Mouse (Mus musculus) heart, embryonic 11.5 days (tissue): Measurements from ENCODE around the gene Ift57. TPM values are rescaled to one million over a fixed set of nuclear protein-coding genes. Genes with fewer than 3 reads are reported as not detected.
A peak's percentile ranks its signal among the peaks of the same experiment; 100 is the strongest.

Source experiments
- ATAC-seq: fragments of 200-750 bp; cut with Nextera tagmentation; replicated peaks from 2 replicates; pipeline ENCODE4 v1.8.0; 2017; ENCODE audit warnings: moderate library complexity; ENCODE audit not compliant: insufficient number of reproducible peaks, low FRiP score, low TSS enrichment
- H3K27ac ChIP-seq: fragments of 300-500 bp; sonication (generic); 2 replicates; pipeline ENCODE4 v1.5.1; 2014; ENCODE audit warnings: mild to moderate bottlenecking, low read depth, low read length
- H3K27me3 ChIP-seq: fragments of 300-500 bp; sonication (generic); 2 replicates; pipeline ENCODE4 v1.6.1; 2014; ENCODE audit warnings: mild to moderate bottlenecking, low read length, mixed read lengths; ENCODE audit not compliant: control insufficient read depth, insufficient read depth
- H3K36me3 ChIP-seq: fragments of 300-500 bp; sonication (generic); 2 replicates; pipeline ENCODE4 v1.6.1; 2014; ENCODE audit warnings: mild to moderate bottlenecking, low read length, moderate library complexity, mixed read lengths; ENCODE audit not compliant: control insufficient read depth, insufficient read depth
- H3K4me1 ChIP-seq: fragments of 300-500 bp; sonication (generic); 2 replicates; pipeline ENCODE4 v1.6.1; 2014; ENCODE audit warnings: low read length; ENCODE audit not compliant: control insufficient read depth, insufficient read depth
- H3K4me2 ChIP-seq: fragments of 300-500 bp; sonication (generic); 2 replicates; pipeline ENCODE4 v1.6.1; 2014; ENCODE audit warnings: mild to moderate bottlenecking, moderate library complexity
- H3K4me3 ChIP-seq: fragments of 300-500 bp; sonication (generic); 2 replicates; pipeline ENCODE4 v1.5.1; 2014; ENCODE audit warnings: low read depth, low read length
- H3K9ac ChIP-seq: fragments of 300-500 bp; sonication (generic); 2 replicates; pipeline ENCODE4 v1.6.1; 2014; ENCODE audit warnings: mild to moderate bottlenecking, low read depth, low read length, moderate library complexity
- H3K9me3 ChIP-seq: fragments of 300-500 bp; sonication (generic); replicated peaks from 2 replicates; pipeline ENCODE4 v1.6.1; 2016; ENCODE audit warnings: low read length; ENCODE audit not compliant: control insufficient read depth
- WGBS: fragments of 180-500 bp; shearing (Covaris S2); extraction: QIAGEN DNeasy Blood & Tissue Kit; methylation state at CpG from one replicate; pipeline ENCODE4 v1.1.7; 2014; ENCODE audit not compliant: insufficient replicate concordance; 5-methylcytosine and 5-hydroxymethylcytosine counted together
- polyA plus RNA-seq: library from polyadenylated mRNA; unstranded; fragments of >200 nt; fragmentation: Nextera tagmentation; extraction: Ambion mirVana; gene quantifications from 2 replicates; pipeline ENCODE4 v1.2.1, GENCODE M21; 2014

The Ift57 gene
- polyA plus RNA-seq, 1 experiment from 2014 or later = 14.6 TPM

DNA sequence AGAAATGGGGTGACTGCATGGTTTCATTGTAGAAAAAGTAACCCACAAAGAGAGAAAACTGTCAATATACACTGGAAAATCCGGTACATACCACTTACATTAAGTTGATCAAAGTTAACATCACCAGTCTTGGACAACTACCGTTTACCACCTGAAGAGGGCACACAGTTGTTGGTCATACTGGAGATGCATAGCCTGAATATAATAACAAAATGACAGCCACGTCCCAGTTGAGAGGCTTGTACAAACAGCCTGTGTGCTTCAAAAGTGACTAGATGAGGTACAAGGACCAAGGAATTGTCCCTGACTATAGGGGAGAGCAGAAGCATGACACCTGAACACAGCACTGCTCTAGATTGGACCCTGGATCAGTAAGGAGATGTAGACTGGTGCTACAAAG, 67.3 kb downstream of the Ift57 start:
- no peak for ATAC-seq
- H3K4me1 ChIP-seq = peaks cover 4% of the 10 kb centered on the region; the same call in 1 of the 2 replicates
- 58% methylated on average over 3 of the region's 3 CpGs for WGBS

DNA sequence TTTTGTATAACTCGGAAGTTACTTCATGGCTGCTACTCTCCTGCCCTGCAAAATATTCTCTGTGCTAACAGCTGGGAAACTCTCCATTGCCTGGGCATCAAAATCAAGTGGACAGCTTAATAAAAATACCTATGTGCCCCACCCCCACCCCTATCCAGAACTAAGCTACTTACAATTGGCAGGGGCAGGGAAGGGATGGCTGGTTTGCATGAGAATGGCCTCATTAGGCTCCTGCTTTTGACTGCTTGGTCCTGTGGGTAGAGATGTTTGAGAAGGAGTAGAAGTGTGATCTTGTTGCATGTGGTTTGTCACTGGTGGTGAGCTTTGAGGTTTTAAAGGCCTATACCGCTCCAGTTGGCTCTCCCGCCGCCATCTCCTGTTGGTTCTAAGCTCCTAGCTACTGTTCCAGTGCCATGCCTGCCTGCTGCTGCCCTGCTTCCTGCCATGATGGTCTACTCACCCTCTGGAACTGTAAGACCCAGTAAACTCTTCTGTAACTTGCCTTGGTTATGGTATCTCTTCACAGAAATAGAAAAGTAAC, 69.5 kb downstream of the Ift57 start:
- no peak for ATAC-seq
- WGBS = 87% methylated on average over 4 of the region's 4 CpGs
- no peak overlapping the region for H3K27ac ChIP-seq
- H3K27me3 ChIP-seq = no peaks in the 10 kb centered on the region
- H3K36me3 ChIP-seq = no peaks in the 10 kb centered on the region
- no peak overlapping the region for H3K4me3 ChIP-seq
- no peaks in the 10 kb centered on the region for H3K4me1 ChIP-seq
- no peak overlapping the region for H3K4me2 ChIP-seq
- H3K9me3 ChIP-seq = no peaks in the 10 kb centered on the region
- H3K9ac ChIP-seq = no peak overlapping the region

More for the DNA sequence above, 67.3 kb downstream of the Ift57 start:
- H3K36me3 ChIP-seq = no peaks in the 10 kb centered on the region
- no peak overlapping the region for H3K4me2 ChIP-seq
- H3K27ac ChIP-seq = no peak overlapping the region
- H3K9me3 ChIP-seq = no peaks in the 10 kb centered on the region
- H3K27me3 ChIP-seq = no peaks in the 10 kb centered on the region
- no peak overlapping the region for H3K9ac ChIP-seq
- H3K4me3 ChIP-seq = no peak overlapping the region

- no peaks in the 10 kb centered on the region for H3K36me3 ChIP-seq
- no peak overlapping the region for H3K4me3 ChIP-seq
- no peaks in the 10 kb centered on the region for H3K4me1 ChIP-seq
- H3K9ac ChIP-seq = no peak overlapping the region
- H3K9me3 ChIP-seq = no peaks in the 10 kb centered on the region
- WGBS = 50% methylated on average over 2 of the region's 2 CpGs
- H3K4me2 ChIP-seq = no peak overlapping the region
- no peaks in the 10 kb centered on the region for H3K27me3 ChIP-seq
- no peak overlapping the region for H3K27ac ChIP-seq
- peak; percentile 78 for ATAC-seq
Observed at GRCm38 (mm10) chr16:49769831-49770261, 70.8 kb downstream of the Ift57 start.

DNA sequence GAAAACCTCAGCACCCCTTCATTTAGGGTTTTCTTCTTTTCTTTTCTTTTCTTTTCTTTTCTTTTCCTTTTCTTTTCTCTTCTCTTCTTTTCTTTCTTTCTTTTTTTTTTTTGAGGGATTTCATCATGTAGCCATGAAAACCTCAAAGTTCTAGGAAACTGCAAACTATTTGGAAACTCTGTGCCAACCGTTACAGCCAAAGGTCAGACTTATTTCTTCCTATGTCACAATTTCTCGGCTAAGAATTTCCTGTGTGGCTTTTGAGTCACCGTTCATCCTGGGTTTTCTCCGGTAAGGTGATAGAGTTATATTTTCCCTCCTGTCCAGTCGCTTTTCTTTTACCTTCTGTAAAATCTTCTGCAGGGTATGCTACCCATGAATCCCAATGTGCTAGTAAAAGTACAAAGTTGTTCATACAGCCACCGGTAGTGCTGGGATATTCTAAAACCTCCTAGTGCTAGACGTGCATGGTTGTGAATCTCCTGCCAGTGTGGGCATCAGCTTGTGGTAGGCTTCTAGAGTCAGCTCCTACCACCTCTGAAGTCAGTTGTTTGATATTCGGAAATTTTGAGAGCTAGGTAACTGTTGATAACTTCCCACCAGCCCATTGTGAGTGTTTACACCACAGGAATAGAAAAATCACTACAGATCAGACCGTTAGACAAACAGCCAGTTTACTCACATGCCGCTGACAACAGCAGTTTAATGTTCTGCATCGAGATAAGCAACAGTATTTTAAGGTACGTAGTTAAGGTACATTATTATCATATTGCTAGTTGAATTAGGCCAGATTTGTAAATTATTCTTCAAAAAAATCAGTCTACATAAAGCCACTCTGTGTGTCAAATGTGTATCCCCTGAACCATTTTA, 71.5 kb downstream of the Ift57 start:
- no peak overlapping the region for H3K4me2 ChIP-seq
- ATAC-seq = no peak
- no peak overlapping the region for H3K27ac ChIP-seq
- H3K9ac ChIP-seq = no peak overlapping the region
- H3K36me3 ChIP-seq = no peaks in the 10 kb centered on the region
- H3K27me3 ChIP-seq = no peaks in the 10 kb centered on the region
- H3K4me3 ChIP-seq = no peak overlapping the region
- no peaks in the 10 kb centered on the region for H3K4me1 ChIP-seq
- WGBS = 83% methylated on average over 12 of the region's 12 CpGs
- H3K9me3 ChIP-seq = no peaks in the 10 kb centered on the region

- no peak for ATAC-seq
Observed at GRCm38 (mm10) chr16:49771609-49772396, 72.8 kb downstream of the Ift57 start.

DNA sequence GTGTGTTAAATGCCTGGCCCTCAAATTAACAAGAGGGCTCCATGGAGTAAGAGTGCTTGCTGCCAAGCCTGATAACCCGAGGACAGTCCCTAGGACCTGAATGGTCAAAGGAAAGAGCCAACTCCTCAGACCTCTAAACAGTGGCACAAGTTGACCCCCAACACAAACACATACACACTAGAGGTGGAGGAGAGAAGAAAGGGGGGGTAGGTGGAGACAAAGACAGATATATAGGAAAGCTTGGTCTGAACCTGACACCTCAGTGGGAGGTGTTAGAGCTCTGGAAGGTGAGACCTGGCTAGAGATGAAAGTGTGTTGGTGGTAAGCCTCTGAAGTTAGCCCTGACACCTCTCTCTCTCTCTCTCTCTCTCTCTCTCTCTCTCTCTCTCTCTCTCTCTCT, 73.5 kb downstream of the Ift57 start:
- Histone ChIP-seq H3K4me2 (no peak overlapping the region), H3K9me3 (no peaks in the 10 kb centered on the region), H3K27ac (no peak overlapping the region), H3K36me3 (no peaks in the 10 kb centered on the region), H3K4me3 (no peak overlapping the region), H3K27me3 (no peaks in the 10 kb centered on the region), H3K9ac (no peak overlapping the region), H3K4me1 (no peaks in the 10 kb centered on the region)
- ATAC-seq = no peak
- WGBS = 48% methylated on average over 1 of the region's 1 CpGs

More at GRCm38 (mm10) chr16:49771609-49772396, 72.8 kb downstream of the Ift57 start:
- H3K4me1 ChIP-seq = no peaks in the 10 kb centered on the region
- no peaks in the 10 kb centered on the region for H3K9me3 ChIP-seq
- no peak overlapping the region for H3K4me2 ChIP-seq
- WGBS = 74% methylated on average over 7 of the region's 7 CpGs
- H3K4me3 ChIP-seq = no peak overlapping the region
- H3K9ac ChIP-seq = no peak overlapping the region
- no peak overlapping the region for H3K27ac ChIP-seq
- H3K36me3 ChIP-seq = no peaks in the 10 kb centered on the region
- no peaks in the 10 kb centered on the region for H3K27me3 ChIP-seq

DNA sequence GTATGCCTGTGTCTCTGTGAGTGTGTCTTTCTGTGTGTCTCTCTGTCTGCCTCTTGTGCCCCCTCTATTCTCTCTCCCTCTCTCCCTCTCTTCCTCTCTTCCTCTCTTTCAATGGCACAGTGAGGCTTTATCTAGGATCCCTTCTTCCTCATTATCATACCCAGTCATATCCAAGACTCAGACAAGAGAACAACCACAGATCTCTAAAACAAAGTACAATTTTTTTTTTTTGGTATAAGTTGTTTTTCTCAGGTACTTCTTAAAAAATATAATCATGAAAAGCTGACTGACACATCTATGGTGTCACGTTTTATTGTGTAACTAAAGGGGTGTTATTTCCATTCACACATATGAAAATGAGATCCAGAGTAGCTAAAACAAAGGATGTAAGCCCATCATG, 74.0 kb downstream of the Ift57 start:
- no peak overlapping the region for H3K9ac ChIP-seq
- ATAC-seq = no peak
- WGBS = 88% methylated on average over 1 of the region's 1 CpGs
- no peaks in the 10 kb centered on the region for H3K27me3 ChIP-seq
- no peak overlapping the region for H3K4me3 ChIP-seq
- no peak overlapping the region for H3K4me2 ChIP-seq
- H3K9me3 ChIP-seq = no peaks in the 10 kb centered on the region
- no peak overlapping the region for H3K27ac ChIP-seq
- no peaks in the 10 kb centered on the region for H3K4me1 ChIP-seq
- H3K36me3 ChIP-seq = no peaks in the 10 kb centered on the region

DNA sequence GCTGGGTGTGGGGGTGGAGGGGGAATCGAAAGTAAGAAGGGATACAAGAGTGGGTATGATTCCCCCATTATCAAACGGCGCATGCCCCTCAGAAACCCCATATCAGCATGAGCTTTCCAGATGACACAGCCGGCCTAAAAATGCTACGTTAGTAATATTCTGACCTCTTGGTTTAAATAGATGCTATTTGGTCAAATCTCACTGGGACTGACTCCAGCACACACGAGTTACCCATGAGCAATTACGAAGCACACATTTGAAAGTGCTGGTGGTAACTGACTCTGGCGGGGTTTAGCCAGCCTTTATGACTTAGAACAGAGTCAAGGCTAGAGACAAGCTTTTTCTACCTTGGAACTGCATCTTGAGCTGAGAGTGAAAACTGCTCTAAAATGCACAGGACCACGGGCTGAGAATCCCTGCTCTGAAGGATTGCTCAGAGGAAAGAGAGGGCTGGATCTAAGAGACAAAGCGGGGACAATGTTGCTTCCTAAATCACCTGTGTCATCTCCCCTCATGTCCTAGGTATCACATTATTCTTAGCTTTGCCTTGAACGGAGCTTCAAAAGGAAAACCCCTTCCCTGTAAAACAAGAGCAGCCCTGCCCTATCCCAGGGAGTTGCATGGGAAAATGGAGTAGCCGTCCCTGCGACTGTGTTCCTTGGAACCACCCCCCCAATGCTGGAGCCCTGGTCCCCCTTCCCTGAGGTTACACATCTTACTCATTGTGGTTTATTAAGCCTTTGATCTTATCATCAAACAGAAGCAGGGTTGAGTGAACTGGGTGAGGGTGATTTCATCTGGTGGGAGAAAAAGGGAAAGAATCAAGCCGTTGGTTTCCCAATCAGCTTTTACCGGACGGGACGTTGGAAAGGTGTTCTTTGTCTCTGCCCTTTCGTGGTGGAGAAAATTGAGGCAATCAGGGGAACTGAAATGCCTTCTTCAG, 75.3 kb downstream of the Ift57 start:
- Histone ChIP-seq H3K4me3 (no peak overlapping the region), H3K9me3 (no peaks in the 10 kb centered on the region), H3K36me3 (no peaks in the 10 kb centered on the region), H3K4me1 (no peaks in the 10 kb centered on the region), H3K9ac (no peak overlapping the region), H3K4me2 (no peak overlapping the region), H3K27me3 (no peaks in the 10 kb centered on the region), H3K27ac (no peak overlapping the region)
- WGBS = 79% methylated on average over 18 of the region's 18 CpGs
- ATAC-seq = no peak
